Mouse (Mus musculus) lung, embryonic 15.5 days (tissue): ENCODE results near the gene Hcar2. TPM values are rescaled to one million over a fixed set of nuclear protein-coding genes. Genes with fewer than 3 reads are reported as not detected.

Experiments used
- ATAC-seq: fragments of 200-750 bp; cut with Nextera tagmentation; 2 replicates; pipeline ENCODE4 v1.8.0; 2017; ENCODE audit warnings: moderate number of reproducible peaks, borderline replicate concordance; ENCODE audit not compliant: low FRiP score, low TSS enrichment; ENCODE audit errors: extremely low read depth
- H3K27ac ChIP-seq: fragments of 300-500 bp; sonication (generic); 2 replicates; pipeline ENCODE4 v1.5.1; 2015; ENCODE audit warnings: moderate library complexity, mild to moderate bottlenecking, inconsistent platforms
- H3K27me3 ChIP-seq: fragments of 300-500 bp; sonication (generic); 2 replicates; pipeline ENCODE4 v1.6.1; 2015; ENCODE audit warnings: inconsistent platforms
- H3K36me3 ChIP-seq: fragments of 300-500 bp; sonication (generic); 2 replicates; pipeline ENCODE4 v1.6.1; 2015; ENCODE audit warnings: inconsistent platforms
- H3K4me1 ChIP-seq: fragments of 300-500 bp; sonication (generic); 2 replicates; pipeline ENCODE4 v1.6.1; 2015; ENCODE audit warnings: inconsistent platforms
- H3K4me2 ChIP-seq: fragments of 300-500 bp; sonication (generic); 2 replicates; pipeline ENCODE4 v1.6.1; 2015; ENCODE audit warnings: inconsistent platforms, mild to moderate bottlenecking, moderate library complexity
- H3K4me3 ChIP-seq: fragments of 300-500 bp; sonication (generic); 2 replicates; pipeline ENCODE4 v1.5.1; 2015; ENCODE audit warnings: mild to moderate bottlenecking, inconsistent platforms
- H3K9ac ChIP-seq: fragments of 300-500 bp; sonication (generic); 2 replicates; pipeline ENCODE4 v1.6.1; 2015; ENCODE audit warnings: inconsistent platforms
- H3K9me3 ChIP-seq: fragments of 300-500 bp; sonication (generic); 2 replicates; pipeline ENCODE4 v1.6.1; 2016; ENCODE audit warnings: inconsistent platforms
- WGBS: fragments of 180-500 bp; shearing (Covaris S2); methylation state at CpG from one replicate; pipeline ENCODE4 v1.1.7; 2015; 5-methylcytosine and 5-hydroxymethylcytosine counted together
- polyA plus RNA-seq: library from polyadenylated mRNA; unstranded; fragments of >200 nt; fragmentation: Nextera tagmentation; extraction: Ambion mirVana; gene quantifications from 2 replicates; pipeline ENCODE4 v1.2.1, GENCODE M21; 2015

Gene Hcar2
- polyA plus RNA-seq, 1 experiment from 2014 or later: 0.34 TPM

DNA sequence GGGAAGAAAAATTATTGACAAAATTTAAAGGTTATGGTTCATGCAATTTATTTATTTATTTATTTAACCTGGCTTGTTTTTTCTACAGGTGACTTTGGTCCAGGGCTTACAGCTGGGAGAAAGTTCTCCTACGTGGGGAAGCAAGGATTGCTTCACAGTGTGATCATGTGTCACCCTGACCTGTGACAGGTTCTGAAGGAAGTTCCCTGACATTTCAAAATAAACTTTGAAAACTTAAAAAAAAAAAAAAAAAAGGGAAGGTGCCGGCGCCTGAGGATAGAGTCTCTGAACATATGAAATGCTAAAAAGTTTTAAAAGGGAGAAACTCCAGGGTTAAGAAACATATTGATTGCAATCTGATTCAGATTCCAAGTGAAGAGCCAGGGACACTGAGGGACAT is 21.1 kb upstream of the Hcar2 start:
- no peak overlapping the region for H3K9ac ChIP-seq
- H3K27me3 ChIP-seq: no peaks in the 10 kb centered on the region
- no peak overlapping the region for H3K4me3 ChIP-seq
- no peak overlapping the region for H3K27ac ChIP-seq
- no peaks in the 10 kb centered on the region for H3K9me3 ChIP-seq
- no peaks in the 10 kb centered on the region for H3K4me1 ChIP-seq
- no peak for ATAC-seq
- H3K36me3 ChIP-seq: no peaks in the 10 kb centered on the region
- WGBS: 42% methylated on average over 3 of the region's 3 CpGs
- no peak overlapping the region for H3K4me2 ChIP-seq

GRCm38 (mm10) chr5:123884332-123884731 is 19.0 kb upstream of the Hcar2 start:
- no peaks in the 10 kb centered on the region for H3K9me3 ChIP-seq
- no peak overlapping the region for H3K27ac ChIP-seq
- no peak overlapping the region for H3K9ac ChIP-seq
- H3K27me3 ChIP-seq: no peaks in the 10 kb centered on the region
- 68% methylated on average over 10 of the region's 10 CpGs for WGBS
- H3K4me2 ChIP-seq: no peak overlapping the region
- no peaks in the 10 kb centered on the region for H3K36me3 ChIP-seq
- ATAC-seq: no peak
- H3K4me1 ChIP-seq: peaks cover 12% of the 10 kb centered on the region
- no peak overlapping the region for H3K4me3 ChIP-seq

DNA sequence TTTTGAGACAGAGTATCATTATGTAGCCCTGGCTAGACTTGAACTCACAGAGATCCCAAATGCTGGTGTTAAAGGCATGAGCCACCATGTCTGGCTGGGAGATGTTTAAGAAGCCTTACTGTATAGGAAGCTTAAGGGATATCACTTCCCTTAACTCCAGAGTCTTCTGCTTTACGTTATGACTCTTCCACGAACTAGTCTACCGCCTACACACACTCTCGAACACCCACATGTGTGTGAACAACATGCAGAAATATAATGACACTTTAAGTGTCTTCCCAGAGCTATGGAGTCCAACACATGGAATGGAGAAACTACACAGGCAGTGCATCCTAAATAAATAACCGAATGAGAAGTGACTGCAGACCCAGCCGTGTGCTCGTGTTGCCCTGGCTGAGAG is 18.6 kb upstream of the Hcar2 start:
- H3K36me3 ChIP-seq: no peaks in the 10 kb centered on the region
- no peak overlapping the region for H3K4me2 ChIP-seq
- no peaks in the 10 kb centered on the region for H3K27me3 ChIP-seq
- peaks cover 16% of the 10 kb centered on the region for H3K4me1 ChIP-seq
- no peak overlapping the region for H3K9ac ChIP-seq
- H3K4me3 ChIP-seq: no peak overlapping the region
- H3K27ac ChIP-seq: no peak overlapping the region
- ATAC-seq: no peak
- WGBS: 72% methylated on average over 7 of the region's 7 CpGs
- H3K9me3 ChIP-seq: no peaks in the 10 kb centered on the region

GRCm38 (mm10) chr5:123880778-123881177 is 15.5 kb upstream of the Hcar2 start:
- no peak for ATAC-seq
- WGBS: 79% methylated on average over 14 of the region's 14 CpGs
- H3K4me1 ChIP-seq: peaks cover 28% of the 10 kb centered on the region
- no peak overlapping the region for H3K4me2 ChIP-seq
- no peaks in the 10 kb centered on the region for H3K36me3 ChIP-seq
- H3K9me3 ChIP-seq: no peaks in the 10 kb centered on the region
- no peak overlapping the region for H3K27ac ChIP-seq
- H3K4me3 ChIP-seq: no peak overlapping the region
- no peak overlapping the region for H3K9ac ChIP-seq
- no peaks in the 10 kb centered on the region for H3K27me3 ChIP-seq

- Histone ChIP-seq H3K9me3 (no peaks in the 10 kb centered on the region), H3K4me2 (peak within 1 kb of the TSS; percentile 48), H3K9ac (peak within 1 kb of the TSS; percentile 17; the same call in 1 of the 2 replicates), H3K36me3 (no peaks in the 10 kb centered on the region), H3K27ac (peak within 1 kb of the TSS; percentile 63), H3K4me3 (peak within 1 kb of the TSS; percentile 19), H3K4me1 (peaks cover 28% of the 10 kb centered on the region), H3K27me3 (no peaks in the 10 kb centered on the region)
- ATAC-seq: peak; percentile 72; the same call in 1 of the 2 replicates
- WGBS: 22% methylated on average over 12 of the region's 12 CpGs
Observed at GRCm38 (mm10) chr5:123879928-123880327, 14.6 kb upstream of the Hcar2 start, which contains the start of gene Hcar1. TSS of gene Hcar1 (minus strand) at chr5:123880020.

DNA sequence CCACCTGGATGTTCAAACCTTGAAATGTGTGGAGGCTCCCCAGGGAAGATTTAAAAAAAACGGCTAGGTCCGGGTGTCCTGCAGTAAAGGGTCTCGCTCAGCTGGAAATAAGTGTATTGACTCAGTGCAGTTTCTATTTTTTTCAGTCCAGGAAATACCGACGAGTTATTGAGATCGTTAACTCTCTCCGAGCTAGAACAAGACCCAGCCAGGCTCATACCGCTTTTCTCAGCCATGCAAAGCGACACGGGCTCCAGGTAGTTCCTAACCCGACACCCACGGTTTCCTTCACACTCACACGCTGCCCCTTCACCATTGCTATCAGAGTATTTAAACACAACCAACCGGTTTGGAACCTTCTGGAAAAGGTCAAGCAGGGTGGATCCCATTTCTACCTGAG is 12.8 kb upstream of the Hcar2 start:
- H3K27me3 ChIP-seq: no peaks in the 10 kb centered on the region
- H3K27ac ChIP-seq: no peak overlapping the region
- H3K4me3 ChIP-seq: no peak overlapping the region
- ATAC-seq: no peak
- peaks cover 28% of the 10 kb centered on the region for H3K4me1 ChIP-seq
- no peak overlapping the region for H3K9ac ChIP-seq
- H3K9me3 ChIP-seq: no peaks in the 10 kb centered on the region
- WGBS: 32% methylated on average over 14 of the region's 14 CpGs
- H3K36me3 ChIP-seq: no peaks in the 10 kb centered on the region
- H3K4me2 ChIP-seq: peak overlapping the region; percentile 45

DNA sequence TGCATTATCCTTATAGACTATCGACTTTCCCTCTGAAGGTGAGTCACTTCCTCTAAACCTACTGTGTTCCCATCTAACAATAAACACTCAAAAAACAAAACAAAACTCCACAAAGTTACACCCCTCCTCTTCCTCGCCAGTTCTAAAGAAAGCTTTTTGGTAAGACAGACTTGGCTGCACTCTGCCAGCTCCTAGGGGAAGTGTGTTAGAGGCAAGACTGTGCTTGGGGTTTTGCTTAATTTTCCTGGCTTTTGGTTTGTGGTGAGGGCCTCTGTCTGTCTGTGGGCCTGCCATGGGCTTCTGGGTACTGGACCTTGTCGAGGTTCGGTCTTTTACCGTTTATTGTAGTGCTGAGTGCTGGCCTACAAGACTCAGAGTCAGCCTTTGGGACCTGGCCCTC is 8.9 kb upstream of the Hcar2 start:
- 84% methylated on average over 5 of the region's 5 CpGs for WGBS
- Histone ChIP-seq H3K9me3 (no peaks in the 10 kb centered on the region), H3K4me2 (no peak overlapping the region), H3K4me3 (no peak overlapping the region), H3K4me1 (peaks cover 15% of the 10 kb centered on the region), H3K9ac (no peak overlapping the region), H3K27me3 (no peaks in the 10 kb centered on the region), H3K36me3 (no peaks in the 10 kb centered on the region), H3K27ac (no peak overlapping the region)
- no peak for ATAC-seq

DNA sequence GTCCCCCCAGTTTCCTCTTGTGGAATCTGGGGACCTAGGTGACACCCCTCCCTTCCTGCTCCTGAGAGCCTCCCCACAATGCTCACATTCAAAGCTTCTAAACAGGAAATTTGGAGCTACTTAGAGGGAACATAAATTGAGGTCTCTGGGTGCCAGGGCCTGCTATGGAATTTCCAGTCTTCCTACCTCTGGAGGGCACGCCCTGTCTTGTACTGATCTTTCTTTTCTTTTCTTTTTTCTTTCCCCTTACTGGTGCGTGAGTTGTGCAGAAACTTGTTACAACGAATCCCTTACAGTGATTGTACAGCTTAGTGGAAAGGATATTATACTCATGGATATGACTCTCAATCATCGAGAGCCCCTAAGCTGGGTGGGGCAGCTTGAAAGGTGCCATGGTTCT is 4.3 kb upstream of the Hcar2 start:
- Histone ChIP-seq H3K4me1 (no peaks in the 10 kb centered on the region), H3K9ac (no peak overlapping the region), H3K36me3 (no peaks in the 10 kb centered on the region), H3K4me2 (no peak overlapping the region), H3K27ac (no peak overlapping the region), H3K27me3 (no peaks in the 10 kb centered on the region), H3K9me3 (no peaks in the 10 kb centered on the region), H3K4me3 (no peak overlapping the region)
- WGBS: 77% methylated on average over 4 of the region's 4 CpGs
- no peak for ATAC-seq

- Histone ChIP-seq H3K4me2 (no peak overlapping the region), H3K4me3 (no peak overlapping the region), H3K27me3 (no peaks in the 10 kb centered on the region), H3K27ac (no peak overlapping the region), H3K4me1 (no peaks in the 10 kb centered on the region), H3K36me3 (no peaks in the 10 kb centered on the region), H3K9ac (no peak overlapping the region), H3K9me3 (no peaks in the 10 kb centered on the region)
- no peak for ATAC-seq
- WGBS: 80% methylated on average over 4 of the region's 4 CpGs
Observed at GRCm38 (mm10) chr5:123866457-123866856, 1.2 kb upstream of the Hcar2 start.

- no peak for ATAC-seq
- H3K9ac ChIP-seq: no peak overlapping the region
- H3K27ac ChIP-seq: no peak overlapping the region
- no peaks in the 10 kb centered on the region for H3K9me3 ChIP-seq
- H3K4me2 ChIP-seq: no peak overlapping the region
- no peak overlapping the region for H3K4me3 ChIP-seq
- H3K4me1 ChIP-seq: no peaks in the 10 kb centered on the region
- no peaks in the 10 kb centered on the region for H3K36me3 ChIP-seq
- H3K27me3 ChIP-seq: no peaks in the 10 kb centered on the region
- 82% methylated on average over 14 of the region's 14 CpGs for WGBS
Observed at GRCm38 (mm10) chr5:123863934-123864333, 1.4 kb downstream of the Hcar2 start.

DNA sequence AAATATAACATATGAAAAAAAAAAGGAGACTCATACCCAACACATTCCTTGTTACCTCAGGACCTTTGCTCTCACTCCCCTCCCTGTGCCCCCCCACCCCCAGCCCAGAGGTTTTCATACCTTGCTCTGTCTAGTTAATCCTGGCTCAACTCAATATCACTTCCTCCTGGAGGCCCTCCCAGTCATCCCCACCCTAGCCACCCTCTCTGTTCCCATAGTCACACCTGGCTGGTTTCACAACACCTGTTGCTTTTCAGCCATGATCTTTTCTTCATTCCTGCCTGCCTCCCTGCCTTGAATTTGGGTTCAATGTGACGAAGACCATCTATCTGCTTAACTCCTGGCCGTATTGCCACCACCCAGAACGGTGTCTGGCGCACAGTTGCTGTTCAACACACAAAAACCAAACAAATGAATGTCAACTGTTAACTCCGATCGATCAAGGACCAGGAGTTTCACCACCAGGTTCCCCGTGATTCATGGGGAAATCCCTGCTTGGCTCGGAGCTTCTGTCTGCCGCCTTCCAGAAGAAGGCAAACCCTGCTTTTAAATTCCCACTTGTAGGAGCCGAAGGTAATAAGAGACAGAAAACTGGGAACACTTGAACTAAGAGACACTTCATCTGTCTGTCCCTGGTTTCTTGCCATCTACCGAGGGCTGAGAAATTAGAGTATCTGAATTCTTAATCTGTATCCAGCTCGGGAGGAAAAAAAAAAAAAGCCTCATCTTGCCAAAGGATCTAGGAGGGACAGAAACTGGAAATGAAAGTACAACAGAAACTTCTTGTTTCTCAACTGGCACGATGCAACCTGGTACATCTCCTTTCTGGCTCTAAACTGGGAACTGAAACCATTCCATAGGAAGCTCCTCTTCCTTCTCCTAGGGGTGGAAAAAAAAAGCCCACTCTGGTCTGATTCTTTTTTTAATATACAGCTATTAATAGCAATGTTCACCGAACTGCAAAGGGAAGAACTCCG is 2.6 kb downstream of the Hcar2 start:
- Histone ChIP-seq H3K4me2 (no peak overlapping the region), H3K9ac (no peak overlapping the region), H3K4me3 (no peak overlapping the region), H3K27ac (no peak overlapping the region), H3K27me3 (no peaks in the 10 kb centered on the region), H3K4me1 (no peaks in the 10 kb centered on the region), H3K36me3 (no peaks in the 10 kb centered on the region), H3K9me3 (no peaks in the 10 kb centered on the region)
- no peak for ATAC-seq
- 69% methylated on average over 15 of the region's 15 CpGs for WGBS

DNA sequence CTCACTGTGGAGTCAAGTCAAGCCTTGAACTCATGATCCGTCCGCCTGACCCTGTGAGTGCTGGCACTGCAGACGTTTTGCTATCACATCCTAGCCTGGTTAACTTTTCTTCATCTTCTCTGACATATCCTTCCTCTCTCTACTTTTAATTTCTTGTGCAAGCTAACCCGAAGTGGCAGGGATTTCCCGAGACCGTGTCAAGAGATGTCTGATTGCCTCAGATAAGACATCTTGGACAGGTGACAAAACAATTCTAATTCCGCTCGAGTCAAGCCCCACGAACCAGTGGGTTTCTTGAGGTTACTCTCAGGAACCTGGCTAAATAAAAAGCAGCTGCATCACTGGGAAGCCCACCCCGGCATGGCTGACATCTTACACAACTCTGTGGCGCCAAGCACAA is 6.5 kb downstream of the Hcar2 start:
- WGBS: 59% methylated on average over 11 of the region's 11 CpGs
- no peaks in the 10 kb centered on the region for H3K9me3 ChIP-seq
- H3K27me3 ChIP-seq: no peaks in the 10 kb centered on the region
- H3K9ac ChIP-seq: no peak overlapping the region
- H3K4me2 ChIP-seq: no peak overlapping the region
- ATAC-seq: no peak
- no peak overlapping the region for H3K4me3 ChIP-seq
- no peaks in the 10 kb centered on the region for H3K4me1 ChIP-seq
- no peak overlapping the region for H3K27ac ChIP-seq
- no peaks in the 10 kb centered on the region for H3K36me3 ChIP-seq
